Mouse (Mus musculus): ENCODE measurements around the gene Wwtr1. TPM values are rescaled to one million over a fixed set of nuclear protein-coding genes. Genes with fewer than 3 reads are reported as not detected.

Wwtr1 gene
- total RNA-seq, 2 experiments from 2014 or later = not detected

DNA sequence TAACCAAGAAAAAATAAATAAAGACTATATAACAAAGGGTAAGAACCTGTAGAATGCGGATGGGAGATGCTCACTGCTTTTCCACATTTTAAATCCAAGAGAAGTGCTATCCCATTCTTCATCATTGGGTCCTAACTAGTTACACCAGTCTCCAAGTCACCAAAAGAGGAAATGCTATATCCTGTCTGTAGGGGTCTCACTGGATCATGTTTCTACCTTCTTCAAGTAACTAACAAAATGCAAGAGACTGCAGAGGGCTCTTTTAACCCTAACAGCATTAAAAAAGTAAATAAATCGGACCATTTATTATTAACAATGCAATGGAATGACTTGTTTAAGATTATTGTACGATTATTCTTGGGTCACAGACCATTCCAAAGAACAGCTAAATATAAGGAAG lies 109.4 kb downstream of the Wwtr1 start:
- no peak for ATAC-seq (replicated peaks; ENCODE audit: poor library complexity)

DNA sequence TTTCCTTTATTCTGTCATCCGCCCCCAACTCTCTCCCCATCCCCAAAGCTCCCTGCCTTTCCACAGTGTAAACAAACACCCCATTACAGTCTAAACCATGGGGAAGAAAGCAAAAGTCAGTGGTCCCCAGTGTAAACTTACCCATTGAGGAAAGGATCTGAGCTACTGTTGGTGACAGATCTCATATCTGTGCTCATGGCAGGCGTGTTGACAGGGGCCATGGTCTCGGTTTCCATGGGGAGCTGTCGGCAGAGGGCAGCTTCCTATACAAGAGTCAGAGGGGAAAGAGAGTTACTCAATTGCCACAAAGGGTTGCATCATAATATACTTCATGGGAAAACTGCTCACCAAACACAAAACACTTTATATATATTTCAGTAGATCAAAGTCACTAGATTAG lies 112.4 kb downstream of the Wwtr1 start:
- no peak for ATAC-seq (replicated peaks; ENCODE audit: poor library complexity)

DNA sequence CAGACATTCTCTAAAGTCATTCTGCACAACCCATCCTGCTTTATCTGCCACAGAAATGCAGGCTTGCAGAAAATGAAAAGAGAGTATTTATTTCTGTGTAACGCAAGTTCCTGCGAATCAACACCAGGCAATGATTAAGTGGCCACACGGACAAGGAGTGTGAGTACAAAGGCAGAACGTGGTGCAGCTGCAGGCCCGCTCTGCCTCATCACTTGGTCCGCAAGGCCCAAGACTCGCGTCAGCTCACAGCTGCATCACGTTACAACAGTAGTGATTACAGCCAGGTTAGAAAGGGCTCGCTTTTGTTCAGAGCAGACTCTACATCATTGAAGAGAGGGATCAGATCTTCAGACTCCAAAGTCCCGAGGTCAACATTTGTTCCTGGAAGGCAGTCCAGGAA lies 117.1 kb downstream of the Wwtr1 start:
- no peak for ATAC-seq (replicated peaks; ENCODE audit: poor library complexity)

DNA sequence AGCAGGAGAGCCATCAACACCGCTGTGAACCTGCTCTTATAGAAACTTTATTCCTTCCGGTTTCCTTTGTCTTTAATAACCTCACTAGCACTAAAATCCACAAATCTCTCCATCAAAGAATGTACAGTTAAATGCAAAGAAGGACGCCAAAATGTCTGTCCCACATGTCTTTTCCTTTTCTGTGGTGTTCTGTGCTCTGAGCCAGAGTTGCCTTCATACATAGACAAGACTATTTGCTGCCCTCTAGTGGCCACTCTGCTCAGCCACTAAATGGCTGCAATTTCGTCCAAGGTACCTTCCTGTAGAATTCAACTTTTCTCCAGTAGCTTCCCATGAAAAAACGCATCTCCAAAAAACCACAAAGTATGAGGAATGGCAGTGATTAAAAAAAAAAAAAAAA lies 127.3 kb downstream of the Wwtr1 start:
- peak; percentile 72 for ATAC-seq (replicated peaks; ENCODE audit: poor library complexity)

DNA sequence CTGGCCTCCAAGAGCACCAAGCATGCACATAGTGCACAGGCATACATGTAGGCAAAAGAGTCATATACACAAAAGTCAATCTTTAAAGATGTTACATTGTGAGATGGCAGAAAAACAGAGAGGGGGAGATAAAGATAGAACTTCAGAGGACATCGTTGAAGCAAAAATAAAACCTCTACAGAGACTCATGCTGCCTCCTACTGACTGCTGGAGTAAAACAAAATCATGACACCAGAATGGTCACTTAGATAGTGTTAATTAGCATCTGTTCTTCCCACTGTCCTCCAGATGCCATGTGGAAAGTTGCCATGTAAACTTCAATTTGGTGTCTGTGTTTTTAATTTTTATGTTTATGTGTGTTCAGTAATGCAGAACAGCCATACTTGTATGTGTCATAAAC lies 127.8 kb downstream of the Wwtr1 start:
- no peak for ATAC-seq (replicated peaks; ENCODE audit: poor library complexity)

DNA sequence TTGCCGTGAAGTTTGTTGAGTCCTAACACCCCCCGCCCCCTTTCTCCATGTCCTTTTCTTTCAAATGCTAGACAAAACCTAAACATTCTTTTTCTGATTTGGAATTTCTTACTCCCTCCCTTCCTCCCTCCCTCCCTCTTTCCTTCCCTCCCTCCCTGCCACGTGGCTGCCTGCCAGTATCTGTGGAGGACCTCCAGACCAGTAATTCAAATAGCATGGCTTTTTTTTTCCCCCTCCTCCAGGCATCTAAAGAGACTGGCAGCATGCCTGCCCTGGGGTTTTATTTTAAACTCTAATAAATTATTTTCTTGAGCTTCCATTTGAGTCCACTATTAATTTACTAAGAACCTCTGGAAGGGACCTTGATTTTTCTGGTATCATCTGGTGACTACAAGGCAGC lies 130.0 kb downstream of the Wwtr1 start:
- ATAC-seq (replicated peaks; ENCODE audit: poor library complexity) = no peak

DNA sequence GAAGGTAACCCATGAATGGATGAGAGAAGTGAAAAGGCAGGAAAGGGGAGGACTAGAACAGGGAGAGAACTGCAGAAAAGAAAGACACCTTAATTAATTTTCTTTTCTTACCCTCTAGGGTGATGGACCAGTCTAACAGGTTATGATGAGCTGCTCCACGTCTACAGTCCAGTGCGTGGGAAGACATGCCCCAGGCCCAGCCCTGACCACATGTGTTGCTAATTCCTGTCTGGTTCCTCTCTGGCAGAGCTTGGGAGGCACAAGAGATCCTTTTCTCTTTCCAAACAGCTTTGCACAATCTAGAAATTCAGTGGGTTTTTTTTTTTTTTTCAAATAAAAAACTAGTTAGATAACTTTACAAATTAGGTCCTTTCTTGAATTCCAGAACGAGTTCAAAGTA lies 134.8 kb downstream of the Wwtr1 start:
- ATAC-seq (replicated peaks; ENCODE audit: poor library complexity) = no peak

DNA sequence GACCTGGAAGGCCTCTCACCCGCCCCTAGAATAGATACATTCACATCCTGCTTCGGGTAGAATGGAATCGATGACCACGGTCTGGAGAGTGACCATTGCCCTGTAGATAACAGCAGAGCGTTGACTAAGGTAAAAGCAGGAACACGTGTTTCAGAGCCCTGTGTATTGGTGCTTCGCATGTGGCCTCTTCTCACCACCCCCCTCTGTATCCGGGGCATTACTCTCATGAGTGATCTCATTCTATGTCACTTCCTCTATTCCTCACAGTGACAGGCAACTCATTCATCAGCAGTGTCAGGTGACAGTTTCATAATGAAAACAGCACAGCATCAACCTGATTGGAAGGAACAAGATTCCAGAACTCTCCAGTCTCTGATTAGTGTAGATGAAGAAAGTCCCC lies 140.3 kb downstream of the Wwtr1 start:
- no peak for ATAC-seq (replicated peaks; ENCODE audit: poor library complexity)

DNA sequence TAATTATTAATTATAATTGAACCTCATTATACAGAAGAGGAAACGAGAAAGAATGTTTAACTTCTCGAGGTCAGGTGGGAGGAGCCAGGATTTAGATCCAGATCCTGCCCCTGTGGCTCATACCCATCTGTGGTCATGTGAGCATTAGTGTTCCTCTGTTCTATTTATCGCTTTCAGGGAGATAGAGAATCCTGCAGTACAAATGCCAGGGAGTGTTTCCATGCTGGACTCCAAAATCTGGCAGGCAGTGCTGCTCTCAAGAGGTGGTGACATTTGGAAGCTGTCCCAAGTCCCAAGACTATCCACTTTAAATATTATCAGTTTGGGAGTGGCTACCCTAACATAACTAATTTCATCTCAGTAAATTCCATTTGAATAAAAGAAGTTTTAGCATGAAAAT lies 144.0 kb downstream of the Wwtr1 start:
- no peak for ATAC-seq (replicated peaks; ENCODE audit: poor library complexity)

DNA sequence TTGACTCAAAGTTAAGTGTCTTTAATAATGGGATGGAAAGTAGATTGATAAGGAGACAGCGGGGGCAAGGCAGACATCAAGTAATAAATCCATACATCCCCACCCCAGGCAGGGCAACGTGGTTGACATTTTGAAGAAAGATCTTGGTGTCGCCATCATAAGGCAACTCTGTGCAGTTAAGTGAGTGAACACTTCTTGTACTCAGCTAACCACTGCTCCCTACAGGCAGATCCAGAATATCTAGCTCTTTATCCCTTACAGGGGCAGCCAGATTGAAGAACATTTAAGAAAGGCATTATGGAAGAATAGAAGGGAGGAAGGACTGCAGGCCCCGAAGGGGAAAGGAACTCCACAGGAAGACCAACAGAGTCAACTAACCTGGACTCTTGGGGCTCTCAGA lies 146.2 kb downstream of the Wwtr1 start:
- ATAC-seq (replicated peaks; ENCODE audit: poor library complexity) = no peak

DNA sequence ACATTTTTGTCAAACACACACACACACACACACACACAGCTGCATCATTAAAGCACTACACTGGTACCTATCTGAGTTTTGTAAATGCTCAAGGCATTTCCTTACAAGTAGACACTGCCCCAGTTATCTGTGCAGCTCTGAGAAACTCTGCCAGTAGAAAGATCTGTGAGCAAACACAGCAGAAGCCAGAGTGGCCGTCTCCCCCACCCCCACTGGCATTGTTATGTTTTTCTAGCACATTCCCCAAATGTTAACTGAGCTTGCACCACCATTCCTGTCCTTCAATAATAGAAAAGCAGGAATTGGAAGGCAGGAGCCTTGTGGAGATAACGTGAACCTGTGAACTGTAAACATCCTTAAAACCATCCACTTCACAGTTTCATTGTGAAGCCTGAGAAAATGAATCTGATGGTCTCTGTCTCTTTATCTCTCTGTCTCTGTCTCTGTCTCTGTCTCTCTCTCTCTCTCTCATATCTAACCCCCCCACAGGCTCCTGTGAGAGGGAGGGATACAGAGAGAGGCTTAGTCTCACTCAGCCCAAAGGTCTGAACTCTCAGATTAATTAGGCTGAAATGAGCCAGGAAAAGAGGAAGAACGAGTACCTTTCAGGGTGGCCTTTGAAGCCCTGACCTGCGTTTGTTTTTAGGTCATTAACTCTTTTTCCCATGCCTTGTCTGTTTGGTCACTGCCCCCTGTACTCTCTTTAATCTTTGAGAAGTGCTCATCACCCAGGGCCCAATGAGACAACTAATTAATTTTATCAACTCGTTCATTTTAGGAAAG lies 146.8 kb downstream of the Wwtr1 start:
- no peak for ATAC-seq (replicated peaks; ENCODE audit: poor library complexity)

DNA sequence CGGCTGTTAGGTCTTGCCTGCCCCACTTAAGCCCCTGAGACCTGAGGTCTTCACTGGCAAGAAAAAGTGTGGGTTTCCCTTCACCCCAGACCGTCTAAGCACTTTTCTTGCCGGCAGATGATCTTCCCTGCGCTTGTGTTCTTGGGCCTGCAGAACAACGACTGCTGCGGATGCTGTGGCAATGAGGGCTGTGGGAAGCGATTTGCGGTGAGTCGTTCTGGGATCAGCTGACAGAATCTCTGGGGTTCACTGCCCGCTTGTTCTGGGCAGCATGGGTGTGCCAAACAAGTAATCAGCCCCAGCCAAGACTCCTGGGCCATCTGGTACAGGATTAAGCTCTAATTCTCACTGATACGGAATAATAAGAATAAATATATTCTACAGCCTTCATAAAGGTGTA lies 149.4 kb downstream of the Wwtr1 start:
- no peak for ATAC-seq (replicated peaks; ENCODE audit: poor library complexity)

DNA sequence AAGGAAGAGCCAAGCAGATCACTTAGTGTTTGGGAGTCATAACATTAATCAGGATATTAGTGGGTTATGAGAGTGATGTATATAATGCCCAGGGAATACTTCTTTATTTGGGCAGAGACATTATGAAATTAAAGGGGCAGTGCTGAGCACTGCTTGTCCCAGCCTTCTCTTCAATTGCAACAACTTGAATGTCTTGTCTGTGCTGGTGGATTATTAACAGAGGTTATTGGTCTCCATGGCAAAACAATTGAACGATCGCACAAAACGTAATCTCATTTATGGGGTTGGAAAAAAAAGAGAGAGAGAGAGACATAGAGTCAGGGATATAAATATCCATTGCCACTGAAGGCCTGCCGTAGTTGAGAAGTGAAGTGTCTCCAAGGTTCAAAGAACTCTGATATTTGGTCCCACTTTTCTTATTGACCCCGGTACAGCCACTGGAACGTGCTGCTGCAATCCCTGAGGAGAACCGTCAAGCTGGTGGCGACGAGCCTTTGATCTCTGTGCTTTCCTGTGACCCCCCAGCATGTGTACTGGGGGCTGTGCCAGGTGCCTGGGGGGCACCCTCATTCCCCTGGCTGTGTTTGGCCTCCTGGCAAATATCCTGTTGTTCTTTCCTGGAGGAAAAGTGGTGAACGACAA lies 150.5 kb downstream of the Wwtr1 start, which contains the start of gene Tm4sf4:
TSS of gene Tm4sf4 (plus strand) at position 226 of the 642 bp plus-strand sequence.
- no peak for ATAC-seq (replicated peaks; ENCODE audit: poor library complexity)

DNA sequence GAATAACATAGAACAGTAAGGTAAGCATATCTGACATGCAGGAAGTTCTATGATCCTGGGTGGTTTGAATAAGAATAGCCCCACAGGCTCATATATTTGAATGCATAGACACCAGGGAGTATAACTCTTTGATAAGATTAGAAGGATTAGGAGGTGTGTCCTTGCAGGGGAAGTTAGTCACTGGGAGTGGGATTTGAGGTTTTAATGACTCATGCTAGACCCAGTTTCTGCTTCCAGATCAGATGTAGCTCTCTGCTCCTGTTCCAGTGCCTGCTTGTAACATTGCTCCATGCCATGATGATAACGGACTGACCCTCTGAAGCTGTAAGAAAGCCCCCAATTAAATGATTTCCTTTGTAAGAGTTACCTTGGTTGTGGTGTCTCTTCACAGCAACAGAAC lies 155.1 kb downstream of the Wwtr1 start:
- no peak for ATAC-seq (replicated peaks; ENCODE audit: poor library complexity)

DNA sequence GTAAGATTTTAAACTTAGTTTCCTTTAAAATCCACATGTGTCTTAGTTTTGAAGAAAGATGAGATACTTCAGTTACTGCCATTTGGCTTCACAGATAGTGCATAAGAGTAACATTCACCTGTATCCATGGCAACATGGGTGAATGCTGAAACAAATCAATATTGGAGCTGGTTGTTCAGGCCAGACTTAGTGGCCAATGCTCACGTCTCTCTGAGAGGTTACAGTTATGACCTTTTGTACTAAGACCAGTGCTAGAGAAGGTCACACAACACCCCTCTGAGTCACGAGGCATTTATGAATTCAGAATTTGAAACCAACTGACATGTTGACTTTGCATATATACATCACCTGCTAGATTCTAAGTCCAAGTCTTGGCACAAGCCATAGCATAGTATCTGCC lies 155.5 kb downstream of the Wwtr1 start:
- ATAC-seq (replicated peaks; ENCODE audit: poor library complexity) = no peak

DNA sequence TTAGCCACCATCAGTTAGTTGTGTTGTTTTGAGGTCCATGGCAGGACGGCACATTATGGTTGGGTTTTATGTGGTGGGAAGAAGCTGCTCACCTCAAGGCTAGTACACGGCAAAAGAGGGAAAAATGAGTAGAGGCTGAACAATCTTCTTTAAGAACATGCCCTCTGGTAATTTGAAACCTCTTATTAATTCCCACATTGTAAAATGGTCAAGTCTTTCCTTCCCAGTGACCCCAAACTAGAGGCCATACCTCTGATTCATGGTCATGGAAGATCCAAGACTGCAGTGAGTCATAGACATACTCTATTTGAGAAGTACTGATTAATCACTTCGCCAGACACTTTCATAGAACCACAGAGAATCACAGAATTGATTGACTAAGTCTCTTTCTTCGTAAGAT lies 164.2 kb downstream of the Wwtr1 start:
- ATAC-seq (replicated peaks; ENCODE audit: poor library complexity) = no peak

Other genes starting within 250 kb of the Wwtr1 start
- not detected in 2 replicates for gene Tm4sf4, start 150.6 kb downstream of the Wwtr1 start, total RNA-seq (2015)
- gene Tm4sf4, start 150.6 kb downstream of the Wwtr1 start, total RNA-seq (2017) = not detected in 2 replicates
- 38.8 and 48.0 TPM in 2 replicates for gene Commd2, start 75.8 kb upstream of the Wwtr1 start, total RNA-seq (2015)
- gene Commd2, start 75.8 kb upstream of the Wwtr1 start, total RNA-seq (2017) = 14.1 and 16.2 TPM in 2 replicates
- gene Ankub1, start 116.9 kb upstream of the Wwtr1 start, total RNA-seq (2015) = 0.10 TPM in 1 of 2 replicates, not detected in the other
- gene Ankub1, start 116.9 kb upstream of the Wwtr1 start, total RNA-seq (2017) = not detected in 2 replicates
- gene Rnf13, start 160.2 kb upstream of the Wwtr1 start, total RNA-seq (2015) = 56.9 and 60.7 TPM in 2 replicates
- 44.1 and 50.4 TPM in 2 replicates for gene Rnf13, start 160.2 kb upstream of the Wwtr1 start, total RNA-seq (2017)

Measured in megakaryocyte progenitor cell, adult 5-6 weeks (primary cell).